Mouse (Mus musculus): ENCODE data around the gene Pnpo. TPM values are rescaled to one million over a fixed set of nuclear protein-coding genes. Genes with fewer than 3 reads are reported as not detected.

Gene Pnpo
- 63.9 and 68.0 TPM in 2 replicates for polyA plus RNA-seq (2014; fragmentation: Nextera tagmentation; extraction: Ambion mirVana)

GRCm38 (mm10) chr11:96943746-96944304 is at the start of gene Pnpo:
Gene Pnpo, minus strand, starts transcription at chr11:96943986.
- Histone ChIP-seq H3K9me3 (replicated peaks; ENCODE audit: control insufficient read depth, low read length) (no peaks in the 10 kb centered on the region), H3K27me3 (ENCODE audit: control insufficient read depth, insufficient read depth, low read length) (no peaks in the 10 kb centered on the region), H3K4me2 (peak within 1 kb of the TSS; percentile 78), H3K36me3 (ENCODE audit: control insufficient read depth, insufficient read depth, low read length) (no peaks in the 10 kb centered on the region; the same call in 1 of the 2 replicates), H3K27ac (ENCODE audit: low read depth, low read length) (peak within 1 kb of the TSS; percentile 55), H3K4me1 (ENCODE audit: control insufficient read depth, insufficient read depth, low read length) (0 out of 2 replicates have a peak, but pooled peaks cover 3% of the 10 kb centered on the region), H3K4me3 (ENCODE audit: low read depth, low read length) (peak within 1 kb of the TSS; percentile 50), H3K9ac (ENCODE audit: low read depth, low read length) (peak within 1 kb of the TSS; percentile 75)
- ATAC-seq (replicated peaks; ENCODE audit: insufficient number of reproducible peaks, low FRiP score, low TSS enrichment) = peak; percentile 88
- under 1% methylated on average over 29 of the region's 29 CpGs for WGBS (ENCODE audit: insufficient replicate concordance)

DNA sequence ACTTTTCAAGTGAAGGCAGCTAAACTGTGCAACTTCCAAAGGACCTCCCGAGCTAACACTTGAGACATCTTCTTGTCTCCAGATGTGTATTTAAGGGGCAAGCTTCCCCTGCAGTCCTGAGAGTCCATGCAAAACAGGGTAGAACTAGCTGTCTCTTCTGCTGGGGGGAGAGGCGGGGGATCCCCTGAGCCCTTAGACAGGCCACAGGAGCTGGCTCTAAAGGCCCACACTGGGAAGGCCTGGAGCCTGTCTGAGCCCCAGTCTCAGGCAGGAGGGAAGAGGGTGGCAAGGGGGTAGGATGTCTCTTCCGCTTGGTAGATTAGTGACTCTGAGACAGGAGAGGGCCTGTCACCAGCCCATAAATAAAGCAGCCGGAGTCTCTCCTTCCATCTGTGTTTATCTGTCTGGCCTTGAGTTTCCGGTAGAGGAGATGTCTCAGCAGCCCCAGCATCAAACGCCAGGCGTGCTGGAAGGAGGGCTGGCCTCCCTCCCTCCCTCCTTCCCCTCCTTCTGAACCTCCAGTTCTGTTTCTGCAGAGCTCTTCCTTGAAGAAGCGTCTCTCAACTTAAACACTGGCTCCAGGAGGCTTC is 49.0 kb upstream of the Pnpo start:
- no peak overlapping the region for H3K9ac ChIP-seq (ENCODE audit: low read depth, low read length)
- no peak overlapping the region for H3K4me3 ChIP-seq (ENCODE audit: low read depth, low read length)
- no peak for ATAC-seq (replicated peaks; ENCODE audit: insufficient number of reproducible peaks, low FRiP score, low TSS enrichment)
- H3K4me1 ChIP-seq (ENCODE audit: control insufficient read depth, insufficient read depth, low read length) = peaks cover 19% of the 10 kb centered on the region
- H3K27ac ChIP-seq (ENCODE audit: low read depth, low read length) = no peak overlapping the region
- H3K36me3 ChIP-seq (ENCODE audit: control insufficient read depth, insufficient read depth, low read length) = no peaks in the 10 kb centered on the region
- 22% methylated on average over 8 of the region's 8 CpGs for WGBS (ENCODE audit: insufficient replicate concordance)
- peaks cover 52% of the 10 kb centered on the region for H3K27me3 ChIP-seq (ENCODE audit: control insufficient read depth, insufficient read depth, low read length)
- no peak overlapping the region for H3K4me2 ChIP-seq
- H3K9me3 ChIP-seq (replicated peaks; ENCODE audit: control insufficient read depth, low read length) = no peaks in the 10 kb centered on the region

- no peak for ATAC-seq (replicated peaks; ENCODE audit: insufficient number of reproducible peaks, low FRiP score, low TSS enrichment)
- Histone ChIP-seq H3K4me3 (ENCODE audit: low read depth, low read length) (no peak overlapping the region), H3K4me1 (ENCODE audit: control insufficient read depth, insufficient read depth, low read length) (peaks cover 18% of the 10 kb centered on the region), H3K9ac (ENCODE audit: low read depth, low read length) (no peak overlapping the region), H3K27ac (ENCODE audit: low read depth, low read length) (no peak overlapping the region), H3K36me3 (ENCODE audit: control insufficient read depth, insufficient read depth, low read length) (no peaks in the 10 kb centered on the region), H3K27me3 (ENCODE audit: control insufficient read depth, insufficient read depth, low read length) (peaks cover 51% of the 10 kb centered on the region), H3K9me3 (replicated peaks; ENCODE audit: control insufficient read depth, low read length) (no peaks in the 10 kb centered on the region), H3K4me2 (no peak overlapping the region)
- WGBS (ENCODE audit: insufficient replicate concordance) = 61% methylated on average over 5 of the region's 5 CpGs
These were observed 47.7 kb upstream of the Pnpo start for GRCm38 (mm10) chr11:96991501-96991900.

GRCm38 (mm10) chr11:96987873-96988655 is 44.3 kb upstream of the Pnpo start:
- H3K27ac ChIP-seq (ENCODE audit: low read depth, low read length) = no peak overlapping the region
- H3K9me3 ChIP-seq (replicated peaks; ENCODE audit: control insufficient read depth, low read length) = no peaks in the 10 kb centered on the region
- peak overlapping the region; percentile 26 for H3K4me3 ChIP-seq (ENCODE audit: low read depth, low read length)
- H3K36me3 ChIP-seq (ENCODE audit: control insufficient read depth, insufficient read depth, low read length) = no peaks in the 10 kb centered on the region
- no peak overlapping the region for H3K9ac ChIP-seq (ENCODE audit: low read depth, low read length)
- ATAC-seq (replicated peaks; ENCODE audit: insufficient number of reproducible peaks, low FRiP score, low TSS enrichment) = no peak
- peak overlapping the region; percentile 55 for H3K4me2 ChIP-seq
- peaks cover 59% of the 10 kb centered on the region for H3K27me3 ChIP-seq (ENCODE audit: control insufficient read depth, insufficient read depth, low read length)
- peaks cover 18% of the 10 kb centered on the region for H3K4me1 ChIP-seq (ENCODE audit: control insufficient read depth, insufficient read depth, low read length)
- 7% methylated on average over 31 of the region's 31 CpGs for WGBS (ENCODE audit: insufficient replicate concordance)

DNA sequence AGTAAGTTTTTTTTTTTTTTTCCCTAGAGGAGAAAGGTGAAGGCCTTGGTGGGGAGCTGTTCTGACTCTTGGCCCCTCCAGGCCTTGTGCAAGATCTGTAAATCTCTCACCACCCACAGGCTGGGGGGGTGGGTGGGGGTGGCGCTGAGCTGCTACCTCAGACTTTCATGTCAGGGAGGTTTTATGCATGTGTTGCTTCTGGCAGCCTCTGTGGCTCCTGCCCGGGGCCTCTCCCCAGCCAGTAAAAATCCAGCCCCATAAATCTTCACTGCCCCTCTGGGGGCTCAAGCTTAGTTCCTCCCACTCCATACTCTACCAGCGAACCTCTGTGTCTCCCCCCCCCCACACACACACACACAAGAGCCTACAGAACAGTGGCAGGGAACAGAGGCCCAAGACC is 42.7 kb upstream of the Pnpo start:
- Histone ChIP-seq H3K4me1 (ENCODE audit: control insufficient read depth, insufficient read depth, low read length) (peaks cover 8% of the 10 kb centered on the region), H3K27ac (ENCODE audit: low read depth, low read length) (no peak overlapping the region), H3K9me3 (replicated peaks; ENCODE audit: control insufficient read depth, low read length) (no peaks in the 10 kb centered on the region), H3K9ac (ENCODE audit: low read depth, low read length) (no peak overlapping the region), H3K27me3 (ENCODE audit: control insufficient read depth, insufficient read depth, low read length) (peaks cover 63% of the 10 kb centered on the region), H3K4me2 (no peak overlapping the region), H3K4me3 (ENCODE audit: low read depth, low read length) (no peak overlapping the region), H3K36me3 (ENCODE audit: control insufficient read depth, insufficient read depth, low read length) (no peaks in the 10 kb centered on the region)
- ATAC-seq (replicated peaks; ENCODE audit: insufficient number of reproducible peaks, low FRiP score, low TSS enrichment) = no peak
- WGBS (ENCODE audit: insufficient replicate concordance) = 33% methylated on average over 3 of the region's 3 CpGs

GRCm38 (mm10) chr11:96984903-96985302 is 41.1 kb upstream of the Pnpo start:
- ATAC-seq (replicated peaks; ENCODE audit: insufficient number of reproducible peaks, low FRiP score, low TSS enrichment) = no peak
- Histone ChIP-seq H3K9me3 (replicated peaks; ENCODE audit: control insufficient read depth, low read length) (no peaks in the 10 kb centered on the region), H3K27me3 (ENCODE audit: control insufficient read depth, insufficient read depth, low read length) (peaks cover 64% of the 10 kb centered on the region), H3K4me1 (ENCODE audit: control insufficient read depth, insufficient read depth, low read length) (peaks cover 8% of the 10 kb centered on the region), H3K4me2 (no peak overlapping the region), H3K36me3 (ENCODE audit: control insufficient read depth, insufficient read depth, low read length) (no peaks in the 10 kb centered on the region), H3K4me3 (ENCODE audit: low read depth, low read length) (no peak overlapping the region), H3K9ac (ENCODE audit: low read depth, low read length) (no peak overlapping the region), H3K27ac (ENCODE audit: low read depth, low read length) (no peak overlapping the region)
- 15% methylated on average over 4 of the region's 4 CpGs for WGBS (ENCODE audit: insufficient replicate concordance)

- no peaks in the 10 kb centered on the region for H3K36me3 ChIP-seq (ENCODE audit: control insufficient read depth, insufficient read depth, low read length)
- WGBS (ENCODE audit: insufficient replicate concordance) = 76% methylated on average over 7 of the region's 7 CpGs
- H3K27me3 ChIP-seq (ENCODE audit: control insufficient read depth, insufficient read depth, low read length) = peaks cover 52% of the 10 kb centered on the region
- H3K4me3 ChIP-seq (ENCODE audit: low read depth, low read length) = no peak within 1 kb of the TSS
- no peaks in the 10 kb centered on the region for H3K9me3 ChIP-seq (replicated peaks; ENCODE audit: control insufficient read depth, low read length)
- H3K4me2 ChIP-seq = no peak within 1 kb of the TSS
- peaks cover 6% of the 10 kb centered on the region for H3K4me1 ChIP-seq (ENCODE audit: control insufficient read depth, insufficient read depth, low read length)
- no peak within 1 kb of the TSS for H3K9ac ChIP-seq (ENCODE audit: low read depth, low read length)
- no peak for ATAC-seq (replicated peaks; ENCODE audit: insufficient number of reproducible peaks, low FRiP score, low TSS enrichment)
- H3K27ac ChIP-seq (ENCODE audit: low read depth, low read length) = no peak within 1 kb of the TSS
These were observed 39.1 kb upstream of the Pnpo start, which contains the start of gene Sp2 for GRCm38 (mm10) chr11:96982859-96983258. Gene Sp2, minus strand, starts transcription at chr11:96982959.

DNA sequence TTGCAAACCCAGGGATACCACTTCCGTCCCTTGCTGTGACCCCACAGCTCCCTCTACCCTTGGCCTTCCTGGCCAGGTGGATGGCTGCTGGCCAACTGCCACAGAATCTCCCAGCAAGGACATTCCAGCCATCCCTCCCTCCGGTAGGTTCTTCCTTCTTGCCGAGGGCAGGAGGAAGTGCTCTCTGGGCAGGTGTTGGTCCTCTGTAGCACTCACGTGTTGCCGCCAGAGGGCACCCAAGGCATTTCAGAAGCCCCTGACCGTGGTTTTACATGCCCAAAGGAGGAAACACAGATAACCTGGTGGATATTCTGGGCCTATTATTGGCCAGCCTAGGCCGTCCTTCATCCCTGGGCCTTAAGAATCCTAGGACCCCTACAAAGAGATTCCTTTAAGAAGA is 38.6 kb upstream of the Pnpo start:
- Histone ChIP-seq H3K4me3 (ENCODE audit: low read depth, low read length) (no peak overlapping the region), H3K9ac (ENCODE audit: low read depth, low read length) (no peak overlapping the region), H3K27me3 (ENCODE audit: control insufficient read depth, insufficient read depth, low read length) (peaks cover 49% of the 10 kb centered on the region), H3K9me3 (replicated peaks; ENCODE audit: control insufficient read depth, low read length) (no peaks in the 10 kb centered on the region), H3K27ac (ENCODE audit: low read depth, low read length) (no peak overlapping the region), H3K4me1 (ENCODE audit: control insufficient read depth, insufficient read depth, low read length) (peaks cover 4% of the 10 kb centered on the region), H3K36me3 (ENCODE audit: control insufficient read depth, insufficient read depth, low read length) (no peaks in the 10 kb centered on the region), H3K4me2 (no peak overlapping the region)
- WGBS (ENCODE audit: insufficient replicate concordance) = 2% methylated on average over 7 of the region's 7 CpGs
- ATAC-seq (replicated peaks; ENCODE audit: insufficient number of reproducible peaks, low FRiP score, low TSS enrichment) = no peak
